Mouse (Mus musculus) kidney, postnatal 25 days (tissue): Measurements from ENCODE around the gene Mrpl2.

Experiments
- DNase-seq, 2 experiments: peaks; one replicate each; pipeline ENCODE4 v3.0.0; 2021; ENCODE audit warnings: mixed read lengths in 2 of 2

Gene Mrpl2

DNA sequence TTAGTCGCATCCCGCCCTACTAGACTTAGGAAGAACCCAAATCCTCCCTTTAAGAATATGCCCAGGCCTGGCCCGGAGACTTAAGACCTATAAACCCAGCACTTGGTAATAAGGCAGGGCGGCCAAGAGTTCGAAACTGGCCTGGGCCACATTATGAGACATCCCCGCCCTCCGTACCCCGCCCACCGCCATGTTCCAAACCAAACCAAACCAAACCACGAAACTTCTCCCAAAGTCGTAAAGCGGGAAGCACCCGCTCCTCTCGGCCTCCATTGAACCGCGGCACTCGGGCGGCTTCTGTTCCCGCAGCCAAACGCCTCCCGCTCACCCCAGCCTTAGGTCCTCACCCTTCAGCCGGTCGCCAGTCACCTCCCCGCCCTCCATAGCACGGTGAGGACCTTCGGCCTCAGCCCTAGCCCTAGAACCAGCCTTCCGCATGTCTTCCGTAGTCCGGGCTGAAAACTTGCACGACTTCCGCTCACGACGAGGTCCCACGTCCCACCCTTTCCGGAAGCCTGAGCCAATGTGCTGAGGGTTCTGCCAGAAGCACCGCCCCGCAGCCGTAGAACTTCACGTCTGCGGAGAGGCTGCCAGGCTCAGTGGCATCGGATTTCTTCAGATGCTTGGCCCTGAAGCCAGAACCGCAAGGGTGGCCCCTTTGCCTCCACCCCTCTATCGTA lies 28.0 kb downstream of the Mrpl2 start, which contains the start of gene Rrp36:
TSS of gene Rrp36 (minus strand) at position 503 of the 680 bp plus-strand sequence.
- peak; percentile 93 to 97 for DNase-seq

DNA sequence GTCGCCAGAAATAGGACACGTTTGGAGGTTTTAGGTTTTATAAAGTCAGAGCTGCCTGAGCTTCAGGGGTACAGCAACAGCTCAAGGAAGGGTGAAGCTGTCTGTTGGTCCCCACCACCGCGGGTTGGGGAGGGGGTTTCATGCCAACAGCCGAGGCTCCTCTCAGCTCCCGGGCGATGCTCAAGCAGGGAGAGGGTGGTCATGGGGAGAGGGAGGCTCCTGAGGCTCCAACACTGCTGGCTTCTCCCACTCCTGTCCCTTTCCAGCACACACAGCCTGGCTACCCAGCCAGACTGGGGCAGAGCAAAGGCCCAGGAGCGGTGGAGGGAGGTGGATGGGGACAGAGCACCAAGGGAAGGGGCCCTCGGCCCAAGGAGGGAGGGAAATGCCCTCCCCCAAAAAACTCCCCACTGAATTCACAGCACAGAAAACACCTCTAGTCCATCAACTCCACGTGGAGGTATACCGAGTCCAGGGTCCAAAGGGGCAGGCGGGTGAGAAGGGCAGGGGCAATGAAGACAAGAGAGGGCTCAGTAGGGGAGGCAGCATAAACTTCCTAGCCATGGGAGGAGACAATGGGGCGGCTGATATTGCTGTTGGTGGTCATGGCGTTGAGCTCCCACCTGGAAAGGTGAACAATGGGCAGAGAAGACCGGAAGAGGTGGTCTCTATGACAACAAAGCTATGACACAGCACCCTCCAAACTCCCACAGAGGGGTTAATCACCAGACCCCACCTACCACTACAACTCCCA lies 28.7 kb downstream of the Mrpl2 start:
- DNase-seq = peak in 1 of 2 experiments; percentile 61

DNA sequence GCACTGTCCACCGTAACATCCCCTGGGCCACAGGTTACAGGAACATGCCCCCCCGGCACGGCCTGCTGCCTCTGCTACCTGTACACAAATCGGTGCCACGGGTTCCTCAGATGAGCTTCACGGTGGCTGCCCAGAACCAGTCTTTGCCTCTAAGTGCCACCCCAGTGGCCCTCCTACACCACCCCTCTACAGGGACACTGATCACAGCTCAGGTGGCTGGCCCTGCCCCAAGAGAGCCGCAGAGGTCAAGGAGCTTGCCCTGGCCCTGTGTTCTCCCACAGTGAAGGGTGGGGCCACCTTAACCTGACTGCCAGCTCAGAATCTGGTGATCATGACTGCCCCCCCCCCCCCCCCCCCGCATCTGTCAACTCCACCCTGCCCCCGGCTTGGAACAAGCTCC lies 32.4 kb downstream of the Mrpl2 start, which contains the start of gene Mea1:
TSS of gene Mea1 (plus strand) at position 378 of the 400 bp plus-strand sequence.
- peak; percentile 30 to 76 for DNase-seq

DNA sequence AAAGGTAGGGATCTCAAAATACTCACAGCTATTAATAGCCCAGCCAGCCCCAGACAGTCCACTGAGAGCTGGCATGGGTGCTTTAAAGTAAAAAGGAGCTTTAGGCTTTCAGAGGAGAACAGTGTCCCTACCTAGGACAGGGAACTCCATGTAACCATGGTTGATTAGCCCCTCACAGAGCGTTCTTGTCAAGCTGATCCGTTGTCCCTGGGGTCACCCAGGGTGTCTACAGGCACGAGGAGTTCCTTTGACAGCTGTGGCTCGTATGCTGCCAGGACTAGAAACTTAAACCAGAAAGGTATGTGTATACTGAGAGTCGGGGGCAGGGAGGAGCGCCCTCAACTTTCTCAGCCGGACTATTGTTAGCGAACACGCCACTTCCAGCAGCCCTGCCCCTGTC lies 32.9 kb downstream of the Mrpl2 start:
- no peak for DNase-seq

DNA sequence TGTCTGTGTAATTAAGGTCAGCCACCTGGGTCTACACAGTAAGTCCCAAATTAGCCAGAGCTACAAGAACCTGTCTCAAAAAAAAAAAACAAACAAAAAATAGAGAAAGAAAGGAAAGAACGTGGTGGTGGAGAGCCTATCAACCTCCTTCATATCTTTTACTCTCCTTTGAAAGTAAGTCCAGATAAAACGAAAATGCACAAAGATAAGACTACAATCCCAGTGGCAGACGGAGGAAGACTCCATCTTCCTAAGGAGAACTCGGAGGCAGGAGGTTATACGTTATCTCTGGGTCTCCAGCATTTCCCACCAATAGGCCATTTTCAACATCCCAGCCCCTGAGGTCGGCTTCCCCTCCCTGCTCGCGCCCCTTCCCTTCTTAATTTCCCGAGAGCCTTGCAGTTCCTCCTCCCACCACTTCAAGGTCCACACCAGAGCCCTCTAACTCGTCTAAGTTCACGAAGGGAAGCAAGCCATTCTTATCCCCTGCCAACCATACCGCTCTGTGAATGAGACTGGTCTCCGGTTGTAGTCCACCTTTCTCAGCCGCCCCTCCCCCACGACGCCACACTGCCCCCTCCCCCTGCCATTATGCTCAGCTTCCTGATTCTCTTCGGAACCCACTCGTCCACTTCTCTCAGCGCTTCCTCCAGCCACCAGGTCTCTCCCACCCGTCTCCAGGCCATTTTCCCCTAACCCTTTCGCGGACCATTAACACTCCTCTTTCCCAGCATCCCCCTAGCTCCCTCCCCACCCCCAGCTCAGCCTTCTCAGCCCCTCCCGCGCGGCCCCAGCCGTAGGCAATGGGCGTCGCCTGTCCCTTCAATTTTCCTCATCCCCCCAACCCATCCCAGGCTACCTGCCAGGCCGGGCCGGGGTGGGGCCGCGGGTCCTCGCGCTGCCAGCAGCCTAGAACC lies 34.1 kb downstream of the Mrpl2 start:
- peak; percentile 60 to 73 for DNase-seq

DNA sequence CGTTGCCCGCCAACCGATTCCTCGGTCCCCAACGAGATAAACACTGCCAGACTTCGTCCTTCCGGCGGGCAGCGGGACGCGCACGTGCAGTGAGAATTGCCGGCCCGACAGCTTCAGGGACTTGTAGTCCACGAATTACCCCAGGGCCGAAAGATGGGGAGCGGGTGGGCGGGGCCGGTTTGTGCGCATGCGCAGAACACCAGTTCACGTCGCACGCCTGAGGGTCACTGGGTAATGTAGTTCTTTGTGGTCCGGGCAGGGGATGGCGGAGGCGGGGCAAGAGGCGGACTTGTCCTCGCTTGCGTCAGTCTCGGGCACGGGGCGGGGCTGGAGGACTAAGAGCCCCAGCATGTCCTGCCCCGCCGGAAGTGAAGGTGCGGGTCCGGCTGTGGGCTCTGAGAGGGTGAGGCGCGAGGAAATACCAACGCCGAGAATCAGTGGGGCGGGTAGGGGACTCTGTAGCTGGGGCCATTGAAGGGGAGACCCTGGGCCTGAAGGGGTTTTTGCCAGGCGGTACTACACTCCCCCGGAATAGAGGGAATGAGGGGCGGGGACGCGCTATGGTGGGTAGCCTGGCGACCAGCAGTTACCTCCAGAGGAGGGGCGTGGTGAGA lies 34.8 kb downstream of the Mrpl2 start, which contains the start of gene Klhdc3:
TSS of gene Klhdc3 (minus strand) at position 155 of the 614 bp plus-strand sequence.
- DNase-seq = peak; percentile 99

DNA sequence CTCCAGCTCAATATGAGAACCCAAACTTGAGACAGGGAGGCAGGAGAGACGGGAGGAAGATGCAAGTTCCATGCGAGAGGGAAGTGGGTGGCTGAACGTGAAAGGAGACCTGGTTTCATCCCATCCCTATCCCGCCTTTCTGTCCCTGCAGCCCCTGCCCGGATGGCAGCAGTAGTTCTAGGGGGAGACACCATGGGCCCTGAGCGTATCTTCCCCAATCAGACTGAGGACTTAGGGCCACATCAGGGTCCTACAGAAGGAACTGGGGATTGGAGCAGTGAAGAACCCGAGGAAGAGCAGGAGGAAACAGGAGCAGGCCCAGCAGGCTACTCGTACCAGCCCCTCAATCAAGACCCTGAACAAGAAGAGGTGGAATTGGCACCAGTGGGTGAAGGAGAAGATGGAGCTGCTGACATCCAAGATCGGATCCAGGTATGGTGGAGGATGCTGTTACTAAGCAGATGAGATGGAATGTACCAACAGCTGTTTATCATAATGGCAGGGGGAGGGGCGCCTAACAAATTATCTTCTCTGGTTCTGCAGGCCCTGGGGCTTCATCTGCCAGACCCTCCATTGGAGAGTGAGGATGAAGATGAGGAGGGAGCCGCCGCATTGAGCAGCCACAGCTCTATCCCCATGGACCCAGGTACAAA lies 35.6 kb downstream of the Mrpl2 start:
- no peak for DNase-seq

DNA sequence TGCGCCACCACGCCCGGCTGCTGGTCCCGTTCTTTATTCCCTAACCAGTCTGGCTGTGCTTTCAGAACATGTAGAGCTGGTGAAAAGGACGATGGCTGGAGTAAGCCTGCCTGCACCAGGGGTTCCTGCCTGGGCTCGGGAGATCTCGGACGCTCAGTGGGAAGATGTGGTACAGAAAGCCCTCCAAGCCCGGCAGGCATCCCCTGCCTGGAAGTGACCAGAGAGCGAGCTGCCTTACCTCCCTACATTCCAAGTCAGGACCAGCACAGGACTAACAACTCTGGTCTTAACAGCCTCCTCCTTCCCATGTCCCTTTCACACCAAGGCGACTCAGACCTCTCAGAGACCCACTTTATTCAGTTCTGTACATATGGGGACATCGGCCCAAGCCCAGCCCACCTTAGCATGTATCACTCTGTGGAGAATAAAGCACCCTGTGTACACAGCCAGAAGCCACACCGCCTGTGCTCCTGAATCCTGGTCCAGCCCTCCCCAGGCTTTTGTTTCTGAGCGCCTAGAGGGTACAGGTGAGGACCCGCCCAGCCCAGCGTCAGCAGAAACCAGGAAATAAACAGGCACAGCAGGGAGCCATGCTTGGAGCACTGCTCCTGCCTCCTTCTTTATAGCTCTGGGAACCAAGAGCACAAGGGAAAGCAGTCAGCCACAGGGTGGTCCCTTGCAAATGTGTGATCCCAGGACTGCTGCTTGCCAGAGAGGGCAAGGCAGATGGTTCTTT lies 36.8 kb downstream of the Mrpl2 start:
- DNase-seq = no peak

DNA sequence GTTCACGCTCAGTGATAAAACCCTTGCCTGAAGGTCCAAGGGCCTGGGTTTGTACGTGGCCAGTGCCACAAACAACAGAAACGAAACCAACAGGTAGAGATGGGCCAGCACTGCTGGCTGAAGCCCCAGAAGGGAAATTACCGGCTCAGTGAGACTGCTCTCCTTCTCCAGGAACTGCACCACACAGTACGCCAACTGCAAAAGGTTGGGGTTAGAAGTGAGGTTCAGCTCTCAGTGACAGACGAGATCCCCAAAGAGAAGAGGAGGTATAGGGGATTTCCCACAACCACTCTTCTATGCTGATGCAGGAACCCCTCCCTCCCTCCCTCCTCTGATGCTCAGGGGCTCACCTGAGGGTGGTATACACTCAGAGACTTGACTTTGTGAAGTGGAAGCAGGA lies 39.9 kb downstream of the Mrpl2 start:
- no peak for DNase-seq

DNA sequence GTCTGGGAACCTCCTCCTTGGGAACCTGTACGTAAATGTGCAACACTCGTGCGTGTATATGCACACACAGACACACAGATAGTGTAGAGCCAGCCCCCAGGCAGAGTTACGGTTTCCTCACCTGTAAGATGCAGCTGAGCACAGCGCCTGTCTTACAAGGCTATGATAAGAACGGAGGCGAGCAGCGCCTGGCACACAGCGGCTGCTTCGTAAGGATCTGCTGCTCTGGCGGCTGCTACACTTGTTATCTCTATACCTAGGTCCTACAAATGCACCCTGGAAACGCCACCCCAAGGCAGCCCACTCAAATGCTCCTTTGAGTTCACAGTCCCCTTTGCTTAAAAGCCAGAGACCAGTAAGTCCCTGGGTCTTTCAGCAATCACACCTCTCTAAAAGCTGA lies 44.6 kb downstream of the Mrpl2 start:
- DNase-seq = no peak

DNA sequence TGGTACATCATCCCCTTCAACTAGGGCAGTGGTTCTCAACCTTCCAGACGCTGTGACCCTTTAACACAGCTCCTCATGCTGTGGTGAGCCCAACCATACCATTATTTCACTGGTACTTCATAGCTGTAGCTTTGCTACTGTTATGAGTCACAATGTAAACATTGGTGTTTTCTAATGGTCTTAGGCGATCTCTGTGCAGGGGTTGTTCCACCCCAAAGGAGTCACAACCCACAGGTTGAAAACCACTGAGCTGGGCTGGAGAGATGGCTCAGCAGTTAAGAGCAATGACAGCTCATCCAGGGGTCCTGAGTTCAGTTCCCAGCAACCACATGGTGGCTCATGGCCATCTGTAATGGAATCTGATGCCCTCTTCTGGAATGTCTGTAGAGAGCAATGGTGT lies 45.4 kb downstream of the Mrpl2 start:
- no peak for DNase-seq

DNA sequence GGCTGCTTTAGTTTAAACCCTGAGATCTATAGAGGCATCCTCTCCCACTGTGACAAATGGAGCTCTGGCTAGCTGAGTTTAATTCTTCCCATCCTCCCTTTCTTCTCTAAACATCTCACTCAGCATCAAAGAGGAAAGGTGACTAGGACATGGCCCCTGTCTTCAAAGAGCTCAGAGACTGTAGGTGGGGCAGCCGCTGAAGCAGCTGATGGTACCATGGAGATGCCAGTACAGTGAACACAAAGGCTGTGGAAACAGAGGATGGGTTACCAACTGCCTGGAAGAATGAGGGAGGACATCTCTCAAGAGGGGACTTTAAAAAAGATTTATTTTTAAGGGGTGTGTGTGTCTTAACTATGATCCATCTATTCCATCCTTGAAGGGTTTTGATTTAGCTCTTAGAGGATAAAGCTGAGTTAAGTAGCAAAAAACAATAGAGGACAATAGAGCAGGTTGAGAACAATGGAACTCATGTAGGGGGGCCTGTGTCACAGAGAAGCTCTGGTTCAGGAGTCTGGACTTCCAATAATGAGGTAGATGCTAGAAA lies 48.6 kb downstream of the Mrpl2 start:
- DNase-seq = no peak

DNA sequence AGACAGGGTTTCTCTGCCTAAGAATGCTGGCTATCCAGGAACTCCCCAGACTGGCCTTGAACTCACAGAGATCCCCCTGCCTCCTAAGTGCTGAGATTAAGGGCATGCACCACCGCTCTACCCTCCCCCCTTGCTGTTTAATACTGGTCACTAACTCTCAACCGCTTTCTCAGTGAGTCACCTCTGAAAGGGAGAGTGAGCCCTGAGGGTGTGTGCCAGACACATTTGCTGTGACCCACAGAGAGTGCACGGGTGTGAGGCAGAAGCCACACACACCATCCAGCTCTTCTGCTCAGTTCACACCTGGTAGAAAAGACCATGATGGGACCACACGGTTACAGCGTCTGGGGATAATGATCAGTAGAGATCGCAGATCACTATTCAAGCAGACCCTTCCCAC lies 52.5 kb downstream of the Mrpl2 start:
- no peak for DNase-seq

DNA sequence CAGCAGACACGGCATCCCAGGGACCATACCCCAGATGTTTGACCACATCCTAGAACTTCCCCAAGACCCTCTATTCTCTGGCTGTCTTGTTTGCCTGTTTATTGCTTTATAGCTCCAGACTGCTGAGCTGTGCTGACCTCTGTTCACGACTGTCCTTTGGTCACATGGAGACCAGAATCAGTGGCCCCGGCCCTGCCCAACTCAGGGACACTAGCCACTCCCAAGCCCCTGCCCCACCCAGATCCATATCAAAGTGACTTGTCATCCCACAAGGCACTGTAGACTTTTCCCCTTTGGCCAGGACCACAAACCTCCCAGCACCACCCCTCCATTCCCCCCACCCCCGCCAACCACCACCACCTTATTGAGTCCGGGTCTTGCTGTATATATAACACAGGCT lies 53.2 kb downstream of the Mrpl2 start:
- DNase-seq = no peak
